Mouse (Mus musculus) gonadal fat pad, adult 2 months (tissue): ENCODE results near the gene Nfib. TPM values are rescaled to one million over a fixed set of nuclear protein-coding genes. Genes with fewer than 3 reads are reported as not detected.

Experiments used
- DNase-seq: peaks from one replicate; pipeline ENCODE4 v3.0.0-alpha.2; 2012; ENCODE audit warnings: low read depth
- polyA plus RNA-seq: library from polyadenylated mRNA; depleted of rRNA; stranded (reverse); fragments of >200 nt; gene quantifications from 2 replicates; pipeline ENCODE4 v1.2.3, GENCODE M21; 2012; rRNA removed

The Nfib gene
- polyA plus RNA-seq, 1 experiment = 26.3 TPM

DNA sequence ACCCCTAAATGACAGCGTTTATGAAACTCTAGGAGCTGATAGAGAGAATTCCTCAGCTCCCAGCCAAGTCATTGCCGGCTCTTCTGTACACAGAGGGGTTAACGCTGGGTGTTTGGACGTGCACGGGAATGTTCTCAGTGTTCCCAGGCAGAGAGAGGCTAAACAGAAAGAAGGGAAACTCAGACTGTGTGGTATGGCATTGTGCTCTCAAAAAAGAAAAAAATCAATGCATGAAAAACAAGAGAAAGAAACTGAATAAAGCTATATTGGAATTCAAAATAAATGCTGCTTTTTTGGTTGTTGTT, 455.2 kb downstream of the Nfib start:
- DNase-seq = no peak

DNA sequence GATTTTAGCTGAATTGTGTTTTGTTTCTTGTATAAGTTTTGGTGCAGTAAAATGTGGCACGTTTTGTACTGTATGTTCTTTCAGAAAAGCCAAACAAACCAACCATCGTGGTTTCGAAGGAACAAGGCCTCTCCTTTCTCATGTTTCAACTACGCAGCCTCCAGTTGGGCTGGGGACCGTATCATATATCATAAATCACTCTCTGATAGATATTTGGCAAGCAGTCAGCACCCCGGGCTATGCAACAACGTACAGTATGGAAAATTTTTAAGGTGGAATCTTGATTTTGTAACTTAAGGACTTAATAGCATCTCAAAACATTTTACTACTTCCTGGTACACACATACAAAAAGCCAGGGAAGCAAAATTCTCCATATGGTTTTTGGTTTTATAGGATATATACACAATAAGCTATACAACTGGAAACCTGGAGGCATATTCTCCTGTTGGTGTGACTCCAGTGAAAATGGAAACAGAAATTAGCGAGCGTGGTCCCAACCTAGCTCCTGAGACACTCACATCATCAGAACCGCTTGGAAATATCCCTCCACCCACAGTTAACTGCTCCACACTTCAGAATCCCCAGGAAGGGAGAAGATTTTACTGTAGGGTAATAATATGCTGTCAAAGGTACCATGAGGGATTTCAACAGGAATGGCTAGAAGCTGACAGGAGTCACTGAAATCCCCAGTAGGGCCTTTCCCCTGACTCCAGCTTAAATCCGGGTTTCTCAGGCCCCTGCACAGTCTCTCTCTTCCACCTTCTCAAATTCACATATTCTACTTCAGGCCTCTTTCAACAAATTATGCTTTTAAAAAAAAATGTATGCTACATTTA, 455.8 kb downstream of the Nfib start:
- no peak for DNase-seq

DNA sequence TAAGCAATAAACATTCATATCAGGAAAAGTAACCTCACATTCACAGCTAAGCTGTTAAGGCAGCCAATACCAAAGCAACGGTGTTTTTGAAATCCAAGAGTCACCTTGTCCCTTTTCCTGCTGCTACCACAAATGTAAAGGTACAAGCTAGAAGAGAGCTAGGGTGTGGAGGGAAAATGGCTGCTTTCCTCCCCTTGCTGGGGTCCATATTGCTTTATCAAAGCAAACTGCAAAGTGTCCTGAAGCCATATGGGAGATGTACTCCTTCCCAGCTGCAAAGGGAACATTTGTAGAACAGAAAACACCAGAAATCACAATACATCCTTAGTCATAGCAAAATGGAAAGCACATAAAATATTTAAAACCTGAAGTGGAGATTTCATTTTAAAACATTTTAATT, 456.6 kb downstream of the Nfib start:
- DNase-seq = no peak

DNA sequence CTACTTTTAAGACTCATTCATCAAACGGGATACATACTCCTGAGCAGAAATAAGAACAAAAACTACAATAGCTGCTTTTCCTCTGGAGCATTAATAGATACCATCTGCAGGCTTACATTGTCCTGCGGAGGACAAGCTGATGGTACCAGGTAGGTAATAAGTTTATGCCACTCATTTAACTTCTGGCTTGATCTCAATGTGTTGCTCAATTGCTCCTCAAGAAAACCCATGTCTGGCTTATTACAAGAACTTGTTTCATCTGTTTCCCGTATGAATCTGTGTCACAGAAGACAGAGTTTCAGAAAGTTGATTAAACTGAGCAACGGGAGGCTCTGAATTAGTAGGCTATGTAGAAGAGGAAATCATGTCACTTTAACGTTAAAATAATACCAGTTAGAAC, 457.5 kb downstream of the Nfib start:
- no peak for DNase-seq

DNA sequence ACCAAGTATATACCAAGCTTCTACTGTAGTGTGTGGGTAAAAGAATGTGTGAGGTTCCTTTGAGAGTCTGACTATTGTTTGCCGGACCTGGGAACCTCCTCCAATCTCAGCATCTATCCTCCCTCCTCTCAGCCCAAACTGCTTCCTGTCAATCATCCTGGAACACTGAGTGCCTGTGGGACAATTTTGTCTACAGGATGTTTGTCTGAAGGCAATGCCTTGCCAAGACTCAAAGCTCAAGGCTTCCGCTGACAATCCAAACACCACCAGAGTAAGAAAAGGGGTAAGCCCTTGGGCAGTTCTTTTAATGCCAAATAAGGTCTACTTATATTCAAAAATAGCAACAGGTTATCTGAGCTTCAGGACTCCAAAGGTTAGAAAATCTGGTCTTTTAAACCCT, 459.3 kb downstream of the Nfib start:
- DNase-seq = no peak

Other genes starting within 250 kb of the Nfib start
- gene Zdhhc21, start 154.2 kb upstream of the Nfib start, polyA plus RNA-seq = 7.8 and 8.3 TPM in 2 replicates
- not detected in 2 replicates for gene Cer1, start 179.4 kb upstream of the Nfib start, polyA plus RNA-seq